Mouse (Mus musculus): ENCODE results near the gene Arxes2.
"Not testable (repeated sequence)": the region's sequence is repeated elsewhere in the genome, so short reads cannot be mapped to it uniquely, and the experiment has no call there.

Arxes2 gene

GRCm38 (mm10) chrX:135993664-135994119 lies at the start of gene Arxes2:
Gene Arxes2 (plus strand): TSS chrX:135993824.
- DNase-seq (ENCODE audit: low read depth, low spot score): not testable (repeated sequence)

GRCm38 (mm10) chrX:135948699-135949437 lies 44.8 kb upstream of the Arxes2 start:
- no peak for DNase-seq (ENCODE audit: low read depth, low spot score)

- DNase-seq (ENCODE audit: low read depth, low spot score): no peak
Observed at GRCm38 (mm10) chrX:135956988-135957690, 36.5 kb upstream of the Arxes2 start.

DNA sequence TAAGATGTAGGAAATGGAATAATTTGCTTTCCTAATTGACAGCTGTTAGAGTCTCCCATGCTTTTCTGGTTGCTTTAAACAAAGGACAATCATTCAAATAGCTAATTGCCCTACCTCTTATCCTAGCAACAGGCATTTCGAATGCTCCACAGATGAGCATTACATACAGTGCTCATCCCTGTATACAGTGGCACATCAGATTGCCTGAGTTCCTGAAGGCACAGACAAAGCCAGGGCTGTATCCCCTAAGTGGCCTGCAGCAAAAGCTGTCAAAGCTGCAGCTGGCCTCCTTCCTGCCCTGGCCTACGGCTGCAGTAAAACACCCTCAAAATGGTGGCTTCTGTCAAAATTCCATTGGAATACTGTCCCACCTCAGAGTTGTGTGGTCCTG lies 35.9 kb upstream of the Arxes2 start:
- no peak for DNase-seq (ENCODE audit: low read depth, low spot score)

DNA sequence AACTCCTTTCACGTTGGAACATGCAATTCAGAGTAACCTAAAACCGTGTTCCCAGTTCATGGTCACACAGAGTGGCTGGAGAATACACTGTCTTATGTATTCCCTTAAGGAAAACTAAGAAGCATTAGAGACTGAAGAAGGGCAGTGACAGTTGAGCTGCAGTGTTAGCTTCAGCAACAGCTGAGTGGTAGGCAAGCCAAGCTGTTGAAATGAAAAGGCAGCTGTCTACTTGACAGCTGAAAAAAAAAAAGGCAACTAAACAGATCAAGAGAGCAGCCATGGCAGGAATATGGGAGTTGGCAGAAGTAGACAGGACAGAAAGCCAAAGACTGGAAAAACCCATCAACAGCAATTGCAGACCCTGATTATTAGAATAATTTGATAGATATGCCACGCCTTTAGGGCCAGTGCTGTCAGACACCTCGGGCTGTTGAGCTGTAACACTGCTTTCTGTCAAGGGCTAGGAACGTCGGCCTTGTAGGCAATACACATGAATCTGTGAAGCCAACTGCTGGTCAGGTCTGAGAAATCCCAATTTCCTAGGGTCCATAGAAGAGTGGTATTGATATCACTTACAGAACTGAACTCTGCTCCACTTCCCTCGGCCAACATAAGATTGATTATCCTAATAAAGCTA lies 34.9 kb upstream of the Arxes2 start:
- DNase-seq (ENCODE audit: low read depth, low spot score): no peak

DNA sequence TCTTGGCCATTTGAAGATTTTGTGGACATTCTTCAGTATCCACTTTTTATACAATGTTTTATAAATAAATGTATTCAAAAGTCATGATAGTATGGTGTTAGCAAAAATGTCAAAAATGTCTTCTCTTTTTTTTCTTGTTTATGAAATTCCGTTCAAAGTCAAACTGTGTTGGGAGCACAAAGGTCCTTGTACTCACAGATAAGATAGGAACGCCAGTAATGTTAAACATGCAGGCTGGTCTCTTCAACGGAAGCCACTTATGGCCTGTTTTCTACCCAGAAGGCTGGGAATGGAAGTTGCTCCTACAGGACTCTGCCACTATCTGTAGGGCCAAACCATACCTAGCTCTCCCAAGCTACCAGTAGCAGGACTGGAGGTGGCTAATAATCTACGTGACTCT lies 34.1 kb upstream of the Arxes2 start:
- no peak for DNase-seq (ENCODE audit: low read depth, low spot score)

DNA sequence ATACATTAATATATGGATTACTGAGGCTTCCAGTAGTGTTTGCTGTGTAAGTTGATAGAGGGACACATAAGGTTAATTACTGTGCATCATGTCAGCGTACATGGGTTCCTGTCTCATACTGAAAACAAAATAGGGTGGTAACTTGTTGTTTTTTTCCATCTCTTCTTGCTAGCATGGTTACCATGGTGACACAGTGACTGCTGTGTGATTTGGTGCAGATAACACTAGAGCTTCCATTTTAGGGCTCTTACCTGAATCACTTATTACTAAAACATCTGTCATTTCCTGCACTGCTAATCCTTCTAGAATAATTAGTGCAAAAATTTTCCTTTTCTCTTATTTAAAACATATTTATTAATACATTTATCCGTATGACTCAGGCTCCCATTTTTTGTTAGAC lies 31.3 kb upstream of the Arxes2 start:
- DNase-seq (ENCODE audit: low read depth, low spot score): no peak

DNA sequence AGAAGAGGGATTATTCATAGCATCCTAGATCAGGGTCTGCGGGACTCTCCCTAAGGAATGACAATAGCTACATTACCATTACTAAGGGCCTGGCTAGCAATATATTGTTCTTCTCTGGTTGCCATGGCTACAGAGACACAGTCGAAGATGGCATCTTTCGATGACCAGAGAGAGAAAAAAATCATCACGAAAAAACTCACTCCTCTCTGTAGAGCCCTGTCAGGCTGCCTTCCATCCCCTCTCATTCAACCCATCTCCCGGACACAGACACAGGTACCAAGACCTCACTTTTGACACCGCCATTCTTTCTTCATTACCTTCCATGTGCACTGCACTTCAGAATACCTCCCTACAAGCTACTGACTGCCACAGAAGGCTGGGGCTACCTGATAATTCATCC lies 30.5 kb upstream of the Arxes2 start:
- DNase-seq (ENCODE audit: low read depth, low spot score): no peak

- no peak for DNase-seq (ENCODE audit: low read depth, low spot score)
Observed at GRCm38 (mm10) chrX:135963629-135964028, 30.0 kb upstream of the Arxes2 start.

DNA sequence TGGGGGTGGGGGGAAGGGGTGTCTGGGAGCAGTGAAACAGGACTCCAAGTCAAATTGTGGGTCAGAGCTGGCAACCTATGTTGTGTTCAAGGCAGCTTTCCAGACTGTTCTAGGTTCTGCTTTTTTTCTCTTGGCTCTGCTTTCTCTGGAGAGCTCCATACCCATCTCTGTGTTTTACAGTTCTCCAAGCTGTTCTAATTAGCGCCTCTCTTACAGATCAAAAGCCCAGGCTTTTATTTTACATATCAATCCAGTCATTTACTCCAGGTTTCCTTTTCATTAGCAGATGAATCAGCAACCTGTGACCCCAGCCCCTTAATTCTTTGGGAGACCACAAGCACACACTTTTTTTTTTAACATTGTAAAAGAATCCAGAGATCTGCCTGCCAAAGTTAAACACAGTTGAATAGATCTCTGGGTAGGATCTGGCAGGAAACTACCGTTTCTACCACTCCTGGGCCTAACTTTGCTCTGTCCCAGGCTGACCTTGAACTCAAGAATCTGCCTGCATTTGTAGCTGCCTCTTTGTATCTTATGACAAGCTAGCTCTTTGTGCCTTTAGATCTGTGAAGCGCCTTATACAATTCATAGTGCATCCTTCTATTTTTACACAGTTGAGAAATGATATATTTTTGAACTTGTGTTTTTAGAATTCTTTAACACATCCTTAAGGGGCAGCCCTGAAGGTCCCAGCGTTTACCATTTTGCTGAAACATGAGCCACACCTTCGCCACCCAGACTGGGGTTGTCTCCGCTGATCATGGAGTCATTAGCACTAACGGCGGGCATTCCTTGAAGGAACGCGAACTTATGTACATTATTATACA lies 19.8 kb upstream of the Arxes2 start:
- DNase-seq (ENCODE audit: low read depth, low spot score): no peak

- no peak for DNase-seq (ENCODE audit: low read depth, low spot score)
Observed at GRCm38 (mm10) chrX:135974424-135975225, 19.0 kb upstream of the Arxes2 start.

DNA sequence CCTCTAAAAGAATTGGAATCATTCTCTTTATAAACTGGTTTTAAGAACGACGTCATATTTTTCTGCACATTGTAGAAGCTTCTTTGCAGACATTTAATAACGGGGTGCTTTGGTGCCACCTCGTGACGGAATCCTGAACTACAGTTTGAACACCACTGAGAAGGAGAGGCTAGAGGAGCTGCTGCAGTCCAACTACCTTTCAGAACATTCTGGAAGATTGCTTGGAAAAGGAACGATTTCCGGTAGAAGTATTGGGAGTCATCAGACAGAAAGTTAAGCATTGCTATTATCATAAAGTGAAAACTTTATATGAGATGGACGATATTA lies 18.4 kb upstream of the Arxes2 start:
- DNase-seq (ENCODE audit: low read depth, low spot score): no peak

DNA sequence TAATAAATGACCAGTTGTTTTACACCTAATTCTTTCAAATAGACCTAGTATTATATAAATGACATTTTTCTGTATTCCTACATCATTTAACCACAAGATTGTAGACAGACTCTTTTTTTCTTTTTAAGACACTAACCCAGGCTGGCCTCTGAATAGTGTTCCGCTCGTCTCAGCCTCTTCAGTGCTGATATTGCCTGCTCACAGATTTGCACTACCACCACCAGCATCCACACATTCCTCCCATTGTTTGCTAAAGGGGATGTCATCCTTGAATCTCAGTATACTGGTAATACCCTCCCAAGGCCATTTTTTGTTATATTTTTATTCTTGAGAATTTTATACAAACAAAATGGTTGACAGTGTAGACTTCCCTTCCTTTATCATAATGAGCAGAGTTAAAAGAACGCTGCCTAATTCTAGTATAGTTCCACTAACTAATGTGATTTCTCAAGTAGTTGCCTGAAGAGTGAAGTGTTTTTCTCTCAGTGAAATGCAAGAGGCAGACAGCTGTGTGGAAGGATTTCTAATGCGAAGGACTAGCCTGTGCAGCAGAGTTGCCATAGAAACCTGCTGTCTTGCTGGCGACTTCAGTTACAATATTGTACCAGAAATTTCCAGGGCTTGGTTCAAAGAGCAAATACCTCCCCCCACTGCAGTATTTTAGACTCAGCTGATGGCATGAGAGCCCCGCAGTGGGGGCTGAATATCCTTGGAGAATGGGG lies 8.9 kb upstream of the Arxes2 start:
- no peak for DNase-seq (ENCODE audit: low read depth, low spot score)

DNA sequence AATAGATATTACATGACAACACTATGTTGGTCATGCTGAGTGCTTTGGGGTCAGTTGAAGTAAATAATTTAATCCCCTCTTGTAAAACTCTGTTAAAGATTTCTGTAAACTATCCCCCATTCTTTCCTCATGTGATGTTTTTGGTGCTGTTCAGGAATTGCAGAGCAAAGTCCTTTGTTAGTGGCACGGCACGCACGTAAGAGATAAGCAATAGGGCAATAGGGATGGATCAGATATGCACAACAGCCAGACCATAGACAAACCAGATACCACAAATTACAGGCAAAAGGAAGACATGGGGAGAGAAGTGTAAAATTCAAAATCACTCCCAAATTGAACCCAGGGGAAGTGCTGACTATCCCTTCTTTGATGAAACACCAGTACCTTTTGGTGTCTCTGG lies 7.4 kb upstream of the Arxes2 start:
- DNase-seq (ENCODE audit: low read depth, low spot score): no peak

- DNase-seq (ENCODE audit: low read depth, low spot score): no peak
Observed at GRCm38 (mm10) chrX:135990661-135991060, 3.0 kb upstream of the Arxes2 start.

DNA sequence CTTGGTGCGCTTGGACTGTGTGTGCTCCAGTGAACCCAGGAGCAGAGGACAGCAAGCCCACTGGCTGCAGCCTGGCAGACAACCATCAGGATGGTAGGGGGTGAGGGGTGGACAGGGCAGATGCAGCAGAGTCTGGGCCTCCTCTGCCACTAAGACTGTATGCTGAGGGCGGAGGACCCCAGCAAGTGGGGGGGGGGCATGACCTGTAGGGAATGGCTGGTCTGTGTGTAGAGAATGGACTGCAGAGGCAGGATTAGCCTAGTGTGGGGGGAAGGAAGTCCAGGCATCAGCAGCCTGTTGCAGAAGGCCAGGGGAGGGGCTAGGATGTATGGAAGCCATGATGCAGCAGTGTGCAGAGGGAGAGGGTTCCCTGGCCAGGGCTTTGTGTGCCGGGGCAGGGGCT lies 431 bp upstream of the Arxes2 start:
- not testable (repeated sequence) for DNase-seq (ENCODE audit: low read depth, low spot score)

DNA sequence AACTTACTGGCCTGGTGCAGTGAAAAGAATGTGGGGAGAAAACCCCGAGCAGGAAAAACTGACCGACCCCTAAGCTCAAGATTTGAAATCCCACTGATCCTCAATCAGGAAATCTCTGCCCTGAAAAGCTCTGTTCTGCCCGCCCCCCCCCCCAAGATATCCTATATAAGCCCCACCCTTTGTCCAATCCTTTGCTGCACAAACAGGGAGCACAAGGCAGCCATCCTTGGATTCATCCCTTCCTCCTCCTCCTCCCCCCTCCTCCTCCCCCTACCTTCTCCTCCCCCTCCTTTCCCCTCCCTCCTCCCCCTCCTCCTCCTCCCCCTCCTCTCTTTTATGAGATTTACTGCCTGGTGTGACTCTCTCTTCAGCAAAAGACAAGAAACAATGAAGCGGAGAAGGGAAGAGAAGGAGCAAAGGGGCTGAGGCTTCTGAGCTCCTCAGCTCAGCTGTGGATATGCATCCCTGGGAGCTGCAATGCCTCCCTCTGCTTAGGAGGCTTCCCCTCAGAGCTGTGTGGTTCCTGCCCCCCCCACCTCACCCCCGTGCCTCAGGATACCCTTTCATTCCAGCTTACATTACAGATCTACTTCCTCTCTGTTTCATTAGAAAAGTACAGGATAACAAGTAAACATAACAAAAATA lies 13.7 kb downstream of the Arxes2 start:
- no peak for DNase-seq (ENCODE audit: low read depth, low spot score)

DNA sequence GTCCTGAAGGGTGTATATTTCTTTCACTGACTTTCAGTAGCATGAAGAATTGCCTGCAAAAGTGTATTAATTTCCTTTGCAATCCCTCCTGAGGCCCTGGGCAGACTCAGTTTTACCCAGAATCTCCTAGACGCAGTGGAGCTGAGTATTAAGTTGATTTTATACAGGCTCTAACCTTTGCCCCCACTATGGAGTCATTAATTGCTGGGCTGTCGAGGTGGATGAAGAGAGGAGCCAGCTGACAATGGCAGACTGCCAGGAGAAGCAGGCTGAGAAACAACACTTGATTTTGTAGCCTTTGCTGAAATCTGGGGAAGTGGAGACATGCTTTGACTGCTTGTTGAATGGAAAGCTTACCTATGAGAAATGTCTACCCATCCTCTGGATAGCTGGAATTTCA lies 20.8 kb downstream of the Arxes2 start:
- no peak for DNase-seq (ENCODE audit: low read depth, low spot score)

- no peak for DNase-seq (ENCODE audit: low read depth, low spot score)
Observed at GRCm38 (mm10) chrX:136030331-136030730, 36.7 kb downstream of the Arxes2 start.
